Mouse (Mus musculus) gastrocnemius, postnatal 10 days (tissue): Measurements from ENCODE around the gene Sult4a1. TPM values are rescaled to one million over a fixed set of nuclear protein-coding genes. Genes with fewer than 3 reads are reported as not detected.

ENCODE experiments used
- DNase-seq: peaks from one replicate; pipeline ENCODE4 v3.0.0; 2021; ENCODE audit warnings: mixed read lengths
- total RNA-seq, 2 experiments: library from RNA; stranded (reverse); gene quantifications; 2 replicates each; pipeline ENCODE4 v1.2.3; 2021

Gene Sult4a1
- total RNA-seq, 2 experiments from 2014 or later = 0.36 to 0.38 TPM

DNA sequence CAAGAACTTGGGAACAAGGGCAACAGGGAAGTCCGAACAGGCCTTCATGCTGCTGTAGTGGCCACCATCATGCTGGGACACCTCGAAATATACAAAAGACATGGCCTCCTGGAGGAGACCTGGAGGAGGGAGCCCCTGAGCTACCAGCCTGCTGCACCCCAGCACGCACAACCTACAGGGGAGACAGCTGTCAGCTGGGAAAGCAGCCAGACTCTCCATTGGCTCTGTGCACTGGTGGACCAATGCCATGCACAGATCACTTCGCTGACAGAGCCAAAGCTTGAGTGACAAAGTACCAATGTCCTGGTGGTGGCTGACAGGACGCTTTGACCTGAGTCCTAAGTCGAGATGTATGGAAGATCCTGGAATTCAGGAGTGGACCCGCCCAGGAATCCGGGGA lies 9.5 kb downstream of the Sult4a1 start:
- peak; percentile 43 for DNase-seq

DNA sequence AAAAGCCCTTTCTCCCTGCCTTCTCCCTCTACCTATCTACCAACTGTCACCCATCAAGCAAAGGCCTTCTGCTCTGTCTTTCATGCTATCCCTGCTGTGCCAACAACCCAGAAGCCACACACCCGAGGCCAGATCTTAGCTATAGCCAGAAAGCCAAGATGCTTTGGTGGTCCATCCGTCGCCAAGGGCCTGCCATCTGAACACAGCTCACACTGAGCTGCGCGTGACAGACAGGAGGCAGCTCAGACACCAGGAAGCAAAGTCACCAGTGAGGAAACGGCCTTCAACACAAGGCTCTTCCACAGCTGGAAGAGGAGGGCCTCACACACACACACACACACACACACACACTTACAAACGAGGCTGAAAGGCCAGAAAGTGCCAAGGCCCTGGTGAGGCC lies 10.6 kb downstream of the Sult4a1 start:
- no peak for DNase-seq

DNA sequence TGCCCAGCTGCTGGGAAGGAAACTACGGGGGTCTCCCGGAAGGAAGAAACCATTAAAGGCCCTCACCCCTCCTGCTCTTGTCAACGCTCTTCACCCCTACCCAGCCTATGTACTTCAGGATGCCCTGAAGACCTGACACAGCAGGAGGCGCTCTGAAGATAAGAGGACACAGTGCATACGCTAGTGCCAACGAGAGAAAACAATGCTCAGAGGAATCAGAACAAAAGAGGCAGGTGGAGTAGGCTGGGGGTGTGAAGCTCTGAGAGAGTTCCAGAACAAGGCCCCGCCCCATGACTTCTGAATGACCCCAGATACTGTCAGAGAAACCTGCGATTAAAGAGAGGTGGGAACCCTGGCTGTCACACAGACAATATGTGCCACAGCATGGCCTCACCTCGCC lies 18.8 kb downstream of the Sult4a1 start:
- DNase-seq = no peak

DNA sequence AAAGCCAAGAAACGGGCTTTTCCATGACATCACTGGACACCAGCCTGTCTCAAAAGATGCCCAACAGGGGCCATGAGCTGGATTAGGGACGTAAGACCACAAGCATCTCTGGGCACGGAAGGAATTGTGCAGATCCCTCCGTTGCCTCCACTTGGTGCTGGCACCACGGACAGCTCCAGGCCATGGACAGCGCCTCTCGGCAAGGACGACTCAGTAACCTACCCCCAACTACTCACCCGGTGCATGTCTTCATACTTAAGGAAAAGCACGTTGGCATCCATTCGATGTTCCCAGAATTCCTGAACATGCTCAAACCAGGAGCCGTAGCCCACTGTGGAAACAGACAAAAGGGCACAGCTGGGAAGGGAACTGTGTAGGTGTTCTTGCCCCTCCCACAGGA lies 19.2 kb downstream of the Sult4a1 start:
- DNase-seq = no peak

DNA sequence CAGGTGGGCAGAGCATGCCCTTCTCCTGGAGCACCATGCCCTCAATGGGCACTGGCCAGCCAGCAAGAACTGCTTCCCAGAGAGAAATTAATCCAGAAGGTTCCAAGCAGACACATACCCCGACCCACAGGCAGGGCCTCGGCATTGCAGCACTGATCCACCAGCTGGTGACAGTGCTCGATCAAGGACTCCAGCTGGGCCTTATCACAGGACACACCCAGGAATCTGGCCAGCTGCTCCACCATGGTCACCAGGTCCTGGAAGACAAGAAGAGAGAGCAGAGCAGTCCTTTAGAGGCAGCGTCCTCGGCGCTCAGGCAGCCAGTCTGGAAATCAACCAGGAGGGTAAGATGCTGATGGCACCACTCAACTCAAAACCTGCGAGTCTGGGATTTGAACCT lies 25.5 kb downstream of the Sult4a1 start:
- DNase-seq = no peak

DNA sequence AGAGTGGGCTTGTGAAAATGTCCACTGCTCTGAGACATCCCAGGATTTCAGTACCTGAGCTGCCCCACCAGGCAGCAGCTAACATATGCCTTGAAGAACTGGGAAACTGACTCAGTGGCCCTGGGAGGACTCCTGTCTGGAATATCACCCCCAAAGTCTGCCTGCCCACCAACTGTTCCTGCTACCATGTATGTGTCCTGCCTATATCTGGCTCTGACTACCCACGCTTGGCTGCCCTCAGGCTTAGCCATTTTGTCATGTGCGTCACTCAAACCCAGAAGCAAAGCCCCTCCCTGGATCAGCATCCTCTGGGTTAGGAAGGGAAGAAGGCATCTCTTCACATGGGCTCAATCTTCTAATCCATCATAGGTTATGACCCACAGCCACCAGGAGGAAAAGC lies 26.0 kb downstream of the Sult4a1 start:
- no peak for DNase-seq

DNA sequence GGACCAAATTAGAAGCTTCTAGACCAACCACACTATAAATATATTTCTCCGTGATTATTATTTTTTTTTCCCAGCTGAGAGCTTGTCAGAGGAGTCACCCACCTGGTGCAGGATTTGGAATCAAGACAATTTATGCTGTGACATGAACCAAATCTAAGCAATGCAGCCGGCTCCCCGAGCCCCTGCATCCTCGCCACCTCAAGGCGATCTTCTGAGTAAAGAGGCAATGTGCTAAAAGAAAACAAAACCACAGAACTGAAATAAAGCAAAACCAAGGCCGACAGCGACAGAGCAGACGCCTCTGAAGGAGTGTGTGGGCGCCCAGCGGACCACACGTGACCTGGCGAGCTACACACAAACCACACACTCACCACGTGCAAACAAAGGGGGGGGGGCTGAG lies 26.9 kb downstream of the Sult4a1 start:
- DNase-seq = no peak

DNA sequence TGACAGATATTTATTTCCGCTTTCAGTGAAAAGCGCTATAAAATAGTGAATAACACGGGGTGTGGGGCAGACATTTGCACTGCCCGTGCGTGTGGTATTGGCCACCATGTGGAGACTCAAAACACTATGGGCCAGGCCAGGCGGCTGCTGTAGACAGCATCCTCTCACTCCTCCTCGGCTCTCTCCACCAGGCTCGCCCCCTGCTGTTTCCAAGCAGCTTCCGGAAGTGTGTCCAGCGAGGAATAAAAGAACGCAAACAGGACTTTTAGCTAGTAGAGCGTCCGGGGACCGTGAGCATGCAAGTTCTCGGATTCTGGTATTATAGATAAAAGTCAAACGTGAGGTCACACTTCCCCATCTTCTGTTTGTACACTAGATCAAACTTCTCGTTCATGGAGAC lies 28.4 kb downstream of the Sult4a1 start:
- DNase-seq = no peak

DNA sequence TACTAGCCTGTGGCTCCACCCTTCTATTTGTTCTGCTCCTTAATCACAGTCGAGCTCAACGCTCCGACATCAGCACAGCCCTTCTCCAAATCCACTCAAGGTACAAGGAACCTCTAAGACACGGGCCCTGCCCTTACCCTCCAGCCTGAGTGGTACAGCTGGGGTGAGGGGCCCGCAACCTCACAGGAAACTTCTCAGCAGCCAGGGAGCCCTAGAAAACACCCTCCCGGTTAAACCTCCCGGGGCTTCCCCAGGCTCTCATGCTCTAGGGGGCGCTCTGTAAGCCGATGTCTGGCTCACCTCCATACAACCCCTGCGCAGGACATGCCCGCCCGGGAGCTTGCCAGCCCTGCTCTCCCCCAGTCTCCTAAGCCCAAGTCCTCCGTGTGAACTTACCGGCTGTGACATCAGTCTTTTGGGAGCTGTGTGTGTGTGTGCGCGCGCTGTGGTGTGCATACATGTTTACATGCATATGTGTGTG lies 30.8 kb downstream of the Sult4a1 start:
- DNase-seq = no peak

DNA sequence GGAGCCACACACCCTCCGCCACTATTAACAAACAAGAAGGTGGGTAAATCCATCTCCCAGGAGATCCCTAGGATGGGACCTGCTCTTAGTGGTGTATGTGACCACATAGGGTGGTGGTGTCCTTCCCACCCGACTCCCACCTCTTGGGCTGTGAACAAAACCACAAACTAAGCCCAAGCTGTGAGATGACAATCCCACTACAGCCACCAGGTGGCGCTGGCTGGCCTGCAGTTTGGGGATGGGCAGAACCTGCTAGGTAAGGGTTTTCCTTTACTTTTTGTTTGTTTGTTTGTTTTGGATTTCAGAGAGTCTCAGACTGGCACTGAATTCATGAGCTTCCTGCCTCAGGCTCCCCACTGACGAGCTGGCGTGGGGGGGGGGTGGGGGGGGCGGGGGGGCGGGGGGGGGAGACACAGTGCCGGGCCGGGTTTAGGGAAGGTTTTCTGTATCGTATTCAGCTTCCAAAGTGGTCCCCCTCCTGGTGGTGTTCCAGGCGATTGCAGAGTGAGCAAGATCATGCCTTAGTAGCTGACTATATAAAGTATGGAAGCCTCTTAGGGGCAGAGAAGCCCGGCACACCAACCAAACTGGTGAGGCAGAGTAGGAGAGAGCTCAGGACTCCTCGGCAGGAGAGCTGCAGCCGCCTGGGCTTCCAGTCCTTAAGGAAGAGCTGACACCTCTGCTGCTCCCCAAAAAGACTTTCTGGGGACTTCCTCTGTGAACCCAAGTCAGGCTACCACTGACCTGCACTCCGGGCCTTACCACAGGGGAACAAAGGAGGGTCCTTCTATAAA lies 31.4 kb downstream of the Sult4a1 start:
- peak; percentile 72 for DNase-seq

DNA sequence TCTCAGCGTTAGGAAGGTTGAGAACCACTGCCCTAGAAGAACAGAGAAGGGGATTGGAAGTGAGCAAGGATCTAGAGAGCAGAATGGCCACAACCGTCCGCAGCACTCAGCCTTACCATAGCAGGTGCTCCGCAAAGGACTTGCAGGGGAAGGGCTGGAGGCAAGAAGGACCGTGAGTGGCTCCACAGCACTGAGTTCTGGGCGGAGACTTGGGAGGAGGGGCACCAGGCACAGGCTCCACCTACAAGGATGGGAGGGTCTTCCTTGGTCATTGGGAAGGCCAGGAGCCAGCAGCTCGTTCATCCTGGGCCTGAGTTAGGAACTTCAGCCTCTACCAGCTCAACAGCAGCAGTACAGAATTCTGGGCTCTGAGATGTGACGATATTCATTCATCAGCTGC lies 32.5 kb downstream of the Sult4a1 start:
- no peak for DNase-seq

DNA sequence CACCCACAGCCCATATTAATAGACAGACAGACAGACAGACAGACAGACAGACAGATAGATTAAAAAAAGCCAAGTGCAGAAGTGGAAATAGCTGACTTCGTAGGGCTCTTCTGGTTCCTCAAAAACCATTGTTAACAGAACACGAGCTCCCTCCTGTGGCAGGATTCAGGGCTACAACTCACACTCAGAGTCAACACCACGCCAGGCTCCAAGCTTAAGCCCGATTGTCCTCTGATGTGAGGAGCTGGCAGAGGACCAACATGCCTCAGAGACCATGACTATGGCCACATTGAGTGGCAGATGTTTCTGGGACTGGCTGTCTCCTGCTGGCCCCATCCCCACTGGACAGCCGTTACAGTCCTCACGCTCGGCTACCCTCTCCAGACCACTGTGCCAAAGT lies 33.3 kb downstream of the Sult4a1 start:
- DNase-seq = peak; percentile 74

DNA sequence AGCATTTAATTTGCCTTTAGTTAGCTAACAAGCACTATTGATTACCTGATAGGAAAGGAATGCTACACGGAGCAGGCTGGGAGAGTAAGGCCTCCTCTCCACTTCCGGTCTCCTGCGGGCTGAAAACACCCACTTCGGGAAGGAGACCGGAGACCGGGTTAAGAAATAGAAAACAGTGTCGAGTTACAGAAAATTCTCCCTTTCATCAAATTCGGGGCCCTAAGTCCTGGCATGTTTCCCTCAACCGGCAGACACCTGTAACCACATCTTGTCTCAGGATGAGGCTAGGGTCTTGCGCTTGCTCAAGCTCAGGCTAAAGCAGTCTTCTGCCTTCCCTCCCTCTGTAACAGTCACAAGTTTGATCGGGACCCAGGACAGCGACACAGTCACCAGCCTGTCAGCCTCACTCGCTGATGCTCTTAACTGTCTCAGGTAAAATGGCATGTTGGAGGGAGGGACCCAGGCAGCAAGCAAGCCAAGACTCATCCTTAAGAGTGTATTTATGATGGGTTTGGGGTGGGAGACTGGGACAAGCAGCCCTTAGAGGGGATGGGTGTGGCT lies 35.4 kb downstream of the Sult4a1 start:
- DNase-seq = no peak

DNA sequence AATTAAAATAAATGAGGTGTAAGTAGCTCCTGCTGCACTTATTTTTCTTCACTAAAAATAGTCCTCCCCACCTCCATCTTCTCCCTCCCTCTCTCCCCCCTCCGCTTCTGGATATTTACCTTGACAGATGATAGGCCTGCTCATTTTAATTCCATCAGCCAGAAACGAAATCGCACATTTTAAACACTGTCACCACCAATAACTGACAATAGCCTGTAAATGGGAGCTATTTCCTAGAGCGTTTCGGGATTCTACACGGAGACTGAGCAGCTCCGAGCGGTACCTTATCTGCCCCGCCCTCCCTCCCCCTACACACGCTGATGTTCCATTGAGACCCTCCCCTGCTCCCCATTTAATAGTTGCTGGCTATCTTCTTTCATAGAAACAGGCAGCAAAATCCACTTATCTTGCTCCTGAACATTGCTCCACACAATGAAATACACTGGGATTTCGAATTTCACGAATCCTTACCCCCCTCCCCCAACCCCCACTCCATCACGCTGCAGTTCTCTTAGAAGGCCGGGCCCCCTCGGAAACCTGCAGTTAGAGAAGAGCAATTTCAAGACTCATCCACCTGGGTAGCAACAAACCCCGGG lies 36.0 kb downstream of the Sult4a1 start:
- no peak for DNase-seq

DNA sequence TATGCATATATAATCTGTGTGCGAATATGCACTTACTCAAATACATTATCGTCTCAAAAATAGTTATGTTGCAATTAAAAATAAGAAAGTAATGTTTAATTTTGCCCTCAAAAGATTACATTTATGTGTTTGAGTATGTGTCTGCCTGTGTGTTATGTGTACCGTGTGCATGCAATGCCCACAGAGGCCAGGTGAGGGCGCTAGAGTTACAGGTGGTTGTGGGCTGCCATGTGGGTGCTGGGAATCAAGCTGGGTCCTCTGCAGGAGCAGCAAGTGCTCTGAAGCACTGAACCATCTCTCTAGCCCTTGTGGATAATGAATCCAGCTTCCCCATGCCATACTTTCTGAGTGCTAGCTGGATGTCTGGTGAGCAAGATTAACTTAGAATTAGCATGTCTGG lies 39.9 kb downstream of the Sult4a1 start:
- DNase-seq = no peak

DNA sequence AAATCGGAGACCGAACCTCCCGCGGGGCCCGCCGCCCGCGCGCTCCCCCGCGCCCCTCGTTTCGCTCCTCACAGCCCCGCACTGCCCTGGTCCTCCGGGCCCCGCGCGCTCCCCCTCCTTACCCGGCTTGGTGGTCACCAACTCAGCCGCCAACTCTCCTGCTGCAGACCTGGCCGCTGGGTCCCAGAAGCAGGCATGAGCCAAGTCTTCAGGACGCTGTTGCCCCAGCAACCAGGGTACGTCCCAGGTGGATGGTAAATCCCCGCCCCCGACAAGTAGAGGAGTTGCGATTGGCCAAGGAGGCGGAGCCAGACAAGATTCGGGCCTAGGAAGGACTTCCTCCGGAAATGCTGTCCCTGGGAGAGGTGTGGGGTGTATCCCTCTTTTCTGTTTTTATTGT lies 40.4 kb downstream of the Sult4a1 start, which contains the start of gene Efcab6:
Efcab6 (minus strand) TSS at position 240 of the 400 bp plus-strand sequence.
- no peak for DNase-seq

DNA sequence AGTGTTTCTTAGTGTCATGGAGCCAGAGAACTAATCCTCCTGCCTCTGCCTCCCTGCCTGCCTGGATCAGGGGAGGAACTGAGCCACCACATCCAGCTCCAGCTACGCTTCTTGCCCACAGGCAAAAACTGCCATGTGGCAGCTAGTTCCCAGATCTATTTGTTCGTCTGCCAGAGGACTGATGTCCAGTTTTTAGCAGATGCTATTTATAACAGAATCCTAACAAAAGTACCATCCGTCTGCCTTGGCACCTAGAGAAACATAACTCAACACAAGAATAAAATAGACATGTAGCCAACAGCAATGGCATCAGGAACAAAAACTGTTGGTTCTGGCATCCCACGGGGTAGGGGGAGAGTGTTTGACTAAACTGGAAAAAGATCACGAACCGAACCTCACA lies 46.7 kb downstream of the Sult4a1 start:
- no peak for DNase-seq

DNA sequence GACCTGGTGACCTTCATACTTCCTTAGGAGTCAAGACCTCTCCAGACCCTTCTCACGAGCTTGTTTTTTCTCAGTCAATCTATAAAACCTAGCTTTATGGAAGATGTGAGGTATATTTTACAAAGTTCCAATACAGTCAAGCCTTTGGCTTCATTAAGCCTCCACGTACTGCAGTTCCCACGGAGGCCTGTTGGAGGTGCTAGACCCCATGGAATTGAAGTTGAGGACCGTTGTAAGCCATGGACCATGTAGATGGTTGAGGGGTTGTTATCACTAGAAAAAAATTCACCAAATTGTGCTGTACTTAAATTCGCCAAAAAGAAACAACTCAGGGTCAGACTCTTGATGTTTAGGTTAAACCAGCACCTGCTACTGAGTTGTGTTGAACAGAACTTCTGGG lies 49.5 kb downstream of the Sult4a1 start:
- DNase-seq = no peak

DNA sequence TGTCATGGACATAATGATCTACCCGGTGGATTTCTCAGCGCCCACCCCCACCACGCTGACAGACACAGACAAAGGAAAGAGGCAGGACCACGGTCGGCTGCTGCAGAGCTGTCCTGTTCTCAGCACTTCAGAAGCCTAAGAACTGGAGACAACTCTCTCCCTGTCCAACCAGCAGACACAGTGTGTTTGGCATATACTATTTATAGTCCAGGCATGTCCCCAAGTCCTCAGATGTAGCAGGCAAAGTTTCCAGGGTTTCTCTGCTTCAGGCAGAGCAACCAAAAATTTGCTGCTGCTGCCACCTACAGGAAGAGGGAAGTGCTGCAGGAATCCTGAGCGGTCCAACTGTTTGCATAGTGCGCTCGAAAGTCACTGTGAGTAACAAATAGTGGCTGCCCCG lies 51.7 kb downstream of the Sult4a1 start:
- DNase-seq = peak; percentile 78

DNA sequence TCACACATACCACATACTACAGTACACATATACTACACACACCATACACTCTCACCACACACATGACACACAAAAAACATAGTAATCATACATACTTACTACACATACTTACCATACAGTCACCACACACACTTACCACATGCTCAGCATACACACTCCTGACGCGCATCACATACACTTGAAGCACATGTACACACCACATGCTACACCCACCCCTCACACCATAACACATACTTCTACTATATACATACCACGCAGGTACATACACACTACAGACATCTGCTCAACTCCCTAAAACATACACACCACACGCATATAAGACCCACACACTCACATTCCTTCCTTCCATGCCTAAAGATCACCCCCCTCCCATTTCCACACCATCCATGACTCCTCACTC lies 52.3 kb downstream of the Sult4a1 start:
- no peak for DNase-seq

DNA sequence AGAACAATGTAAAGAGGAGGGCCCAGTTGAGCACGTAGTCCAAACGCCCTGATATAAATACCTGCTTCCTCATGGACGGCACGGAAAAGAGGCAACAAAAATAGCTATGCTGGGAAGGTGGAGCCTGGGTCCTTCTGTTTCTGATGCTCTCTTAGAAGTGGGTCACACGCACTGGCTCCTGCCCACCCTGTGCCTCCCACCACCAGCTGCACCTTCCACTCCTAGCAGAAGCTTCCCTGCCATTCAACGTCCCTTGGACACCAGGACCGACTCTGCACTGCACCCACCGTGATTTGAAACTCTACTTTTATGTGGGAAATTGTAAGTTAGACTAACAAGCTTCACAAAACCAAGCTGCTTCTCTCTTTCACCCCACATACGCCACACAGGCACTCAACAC lies 53.2 kb downstream of the Sult4a1 start:
- no peak for DNase-seq

DNA sequence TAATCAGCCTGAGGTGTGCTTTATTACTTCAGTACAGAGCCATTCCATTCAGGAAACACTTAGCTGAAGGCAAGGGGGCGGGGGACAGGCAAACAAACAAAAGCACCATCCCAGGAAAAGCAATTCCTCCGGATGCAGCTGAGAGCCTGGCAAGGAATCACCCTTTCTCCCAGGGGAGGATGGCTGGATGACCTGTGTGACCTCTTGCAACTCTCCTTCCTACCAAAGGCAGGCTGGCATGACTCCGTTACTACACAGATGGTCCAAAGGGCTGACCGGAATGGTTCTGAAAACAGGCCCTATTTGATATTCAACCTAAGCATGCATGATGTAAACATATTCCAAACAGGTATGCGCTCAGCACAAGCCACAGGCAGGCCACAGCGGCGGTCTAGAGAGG lies 56.0 kb downstream of the Sult4a1 start:
- DNase-seq = no peak

DNA sequence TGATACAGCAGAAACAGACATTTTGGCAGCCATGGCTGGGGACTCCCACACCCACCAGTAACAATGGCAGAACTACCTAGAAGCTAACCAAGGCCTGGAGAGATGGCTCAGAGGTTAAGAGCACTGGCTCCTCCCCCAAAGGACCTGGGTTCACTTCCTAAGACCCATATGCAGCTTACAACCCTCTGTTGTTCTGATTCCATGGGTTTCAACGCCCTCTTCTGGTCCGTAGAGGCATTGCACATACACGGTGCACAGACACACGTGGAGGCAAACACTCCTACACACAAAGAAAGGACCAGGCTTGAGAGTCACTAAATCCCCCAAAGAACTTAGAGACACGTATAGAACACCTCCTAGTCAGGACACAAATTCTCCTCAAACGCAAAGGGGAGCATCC lies 60.0 kb downstream of the Sult4a1 start:
- DNase-seq = no peak

DNA sequence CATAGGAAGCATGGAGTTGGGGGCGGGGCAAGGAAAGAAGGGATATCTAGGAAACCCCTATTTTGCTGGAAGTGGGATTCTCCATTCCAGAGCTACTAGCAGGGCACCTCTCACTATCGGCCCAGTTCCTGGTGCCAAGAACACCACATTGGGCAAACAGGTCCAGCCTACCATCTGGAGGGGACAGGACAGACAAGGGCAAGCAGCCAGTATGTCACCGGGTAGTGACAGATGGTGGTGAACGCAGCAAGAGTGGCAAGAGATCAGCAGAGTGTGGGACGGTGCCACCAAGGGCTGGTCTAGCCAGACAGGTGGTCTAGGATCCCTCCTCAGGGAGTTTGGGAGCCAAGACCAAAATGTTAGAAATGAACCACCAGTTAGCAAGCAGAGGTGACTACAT lies 68.5 kb downstream of the Sult4a1 start:
- DNase-seq = no peak
